Mouse (Mus musculus): Measurements from ENCODE around the gene Swi5. TPM values are rescaled to one million over a fixed set of nuclear protein-coding genes. Genes with fewer than 3 reads are reported as not detected.

The Swi5 gene
- 170 TPM for polyA plus RNA-seq (2017; shearing (Covaris generic))

GRCm38 (mm10) chr2:32287923-32288367 is at the start of gene Swi5:
TSS of gene Swi5 (minus strand) at chr2:32288075.

GRCm38 (mm10) chr2:32287334-32287840 is 488 bp downstream of the Swi5 start, which contains the start of gene Golga2:
TSS of gene Golga2 (plus strand) at chr2:32287384.

GRCm38 (mm10) chr2:32259657-32260417 is 28.0 kb downstream of the Swi5 start, which contains the start of gene Uck1:
TSS of gene Uck1 (minus strand) at chr2:32260159.

GRCm38 (mm10) chr2:32235886-32236759 is 51.8 kb downstream of the Swi5 start, which contains the start of gene Pomt1:
TSS of gene Pomt1 (plus strand) at chr2:32236590.

Other genes with a start within 250 kb of the Swi5 start
- 17.8 TPM for gene Fam78a, start 203.2 kb downstream of the Swi5 start, polyA plus RNA-seq (2017; shearing (Covaris generic))
- not detected for gene Plpp7, start 192.5 kb downstream of the Swi5 start, polyA plus RNA-seq (2017; shearing (Covaris generic))
- gene Prrc2b, start 137.0 kb downstream of the Swi5 start, polyA plus RNA-seq (2017; shearing (Covaris generic)): 69.4 TPM
- gene Pomt1, start 51.5 kb downstream of the Swi5 start, polyA plus RNA-seq (2017; shearing (Covaris generic)): 4.0 TPM
- gene Uck1, start 27.9 kb downstream of the Swi5 start, polyA plus RNA-seq (2017; shearing (Covaris generic)): 73.0 TPM
- 31.9 TPM for gene Golga2, start 691 bp downstream of the Swi5 start, polyA plus RNA-seq (2017; shearing (Covaris generic))
- 118 TPM for gene Ciz1, start 64.3 kb upstream of the Swi5 start, polyA plus RNA-seq (2017; shearing (Covaris generic))
- gene Dnm1, start 65.3 kb upstream of the Swi5 start, polyA plus RNA-seq (2017; shearing (Covaris generic)): not detected
- gene 1110008P14Rik, start 93.9 kb upstream of the Swi5 start, polyA plus RNA-seq (2017; shearing (Covaris generic)): 43.5 TPM
- not detected for gene Lcn2, start 100.2 kb upstream of the Swi5 start, polyA plus RNA-seq (2017; shearing (Covaris generic))
- gene Ptges2, start 107.8 kb upstream of the Swi5 start, polyA plus RNA-seq (2017; shearing (Covaris generic)): 11.4 TPM
- 6.4 TPM for gene Naif1, start 162.4 kb upstream of the Swi5 start, polyA plus RNA-seq (2017; shearing (Covaris generic))
- 41.6 TPM for gene Slc25a25, start 163.4 kb upstream of the Swi5 start, polyA plus RNA-seq (2017; shearing (Covaris generic))
- 148 TPM for gene Fam102a, start 247.3 kb upstream of the Swi5 start, polyA plus RNA-seq (2017; shearing (Covaris generic))